Mouse (Mus musculus) CD4-positive, CD25-positive, alpha-beta regulatory T cell, adult 9 weeks (primary cell): ENCODE measurements around the gene Hnrnpk. TPM values are rescaled to one million over a fixed set of nuclear protein-coding genes. Genes with fewer than 3 reads are reported as not detected.

Experiments used
- polyA plus RNA-seq: library from polyadenylated mRNA; unstranded; fragments of 100-300 nt; shearing (Covaris generic); gene quantifications from one replicate; pipeline ENCODE4 v1.2.1, GENCODE M21; 2017

Hnrnpk gene
- polyA plus RNA-seq = 2,511 TPM

GRCm38 (mm10) chr13:58403243-58403642 is at the start of gene Hnrnpk:
Gene Hnrnpk (minus strand): TSS chr13:58403343.

GRCm38 (mm10) chr13:58402003-58402743 is 970 bp downstream of the Hnrnpk start, which contains the start of gene Rmi1:
Gene Rmi1 (plus strand): TSS chr13:58402248.

GRCm38 (mm10) chr13:58384779-58385546 is 18.2 kb downstream of the Hnrnpk start, which contains the start of gene 2210016F16Rik:
Gene 2210016F16Rik (minus strand): TSS chr13:58385225.

GRCm38 (mm10) chr13:58358629-58359303 is 44.4 kb downstream of the Hnrnpk start, which contains the start of gene Kif27:
Gene Kif27 (minus strand): TSS chr13:58359122.

Other genes with a start within 250 kb of the Hnrnpk start
- gene Idnk, start 245.7 kb downstream of the Hnrnpk start, polyA plus RNA-seq = 221 TPM
- 7.4 TPM for gene Ubqln1, start 187.7 kb downstream of the Hnrnpk start, polyA plus RNA-seq
- gene Gkap1, start 127.6 kb downstream of the Hnrnpk start, polyA plus RNA-seq = 0.32 TPM
- gene Kif27, start 44.2 kb downstream of the Hnrnpk start, polyA plus RNA-seq = not detected
- 5.6 TPM for gene 2210016F16Rik, start 18.1 kb downstream of the Hnrnpk start, polyA plus RNA-seq
- 39.6 TPM for gene Rmi1, start 1.1 kb downstream of the Hnrnpk start, polyA plus RNA-seq
- gene Slc28a3, start 207.5 kb upstream of the Hnrnpk start, polyA plus RNA-seq = 0.37 TPM